Mouse (Mus musculus) testis, adult 2 months (tissue): ENCODE measurements around the gene Hip1r.

Source experiments
- CTCF ChIP-seq: fragments of 200-500 bp; IDR thresholded peaks from 2 replicates; pipeline ENCODE4 v1.5.1; 2012; ENCODE audit warnings: low read depth, mild to moderate bottlenecking, inconsistent platforms, low read length, moderate library complexity; ENCODE audit not compliant: control insufficient read depth, insufficient read depth, insufficient replicate concordance
- POLR2A ChIP-seq: fragments of 200-500 bp; IDR thresholded peaks from 2 replicates; pipeline ENCODE4 v1.6.1; 2012; ENCODE audit warnings: low read depth, mild to moderate bottlenecking, inconsistent platforms, low read length, moderate library complexity; ENCODE audit not compliant: control insufficient read depth

GRCm38 (mm10) chr5:123996695-123997094, 23.3 kb downstream of the Hip1r start:
- TF ChIP-seq POLR2A: no peak
- TF ChIP-seq CTCF: no peak
